Mouse (Mus musculus): ENCODE results near the gene Dnttip1.

DNA sequence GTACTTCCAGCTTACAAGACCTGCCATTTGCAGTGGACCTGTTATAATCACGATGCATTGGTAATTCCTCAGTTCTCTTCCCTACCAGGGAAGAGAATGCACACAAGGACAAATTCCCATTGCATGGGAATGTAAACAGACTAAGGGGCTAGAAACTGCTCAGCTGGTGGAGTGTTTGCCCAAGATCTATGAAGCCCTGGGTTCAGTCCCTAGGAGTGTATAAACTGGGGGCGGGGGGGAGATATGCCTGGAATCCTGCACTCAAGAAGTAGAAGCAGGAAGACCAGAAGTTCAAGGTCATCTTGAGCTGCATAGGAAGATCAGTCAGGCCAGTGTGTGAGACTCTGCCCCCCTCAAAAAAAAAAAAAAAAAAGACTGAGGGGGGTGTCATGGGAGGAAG lies 12.5 kb upstream of the Dnttip1 start:
- no peak for TF ChIP-seq POLR2A (IDR thresholded peaks at IDR 0.05; ENCODE audit: control insufficient read depth, low read depth, low read length)
- no peak for TF ChIP-seq CTCF (IDR thresholded peaks at IDR 0.05; ENCODE audit: control insufficient read depth, insufficient read depth, insufficient replicate concordance, low read depth, low read length)
